Mouse (Mus musculus) gastrocnemius, adult 2 months (tissue): ENCODE results near the gene Hnf1b. TPM values are rescaled to one million over a fixed set of nuclear protein-coding genes. Genes with fewer than 3 reads are reported as not detected.

Experiments
- DNase-seq: peaks from one replicate; pipeline ENCODE4 v3.0.0; 2022
- H3K27ac ChIP-seq: fragments of 200-600 bp; 2 replicates; pipeline ENCODE4 v1.8.1; 2022; ENCODE audit warnings: mild to moderate bottlenecking
- H3K4me3 ChIP-seq: fragments of 200-600 bp; 2 replicates; pipeline ENCODE4 v1.8.1; 2022; ENCODE audit warnings: mild to moderate bottlenecking, moderate library complexity
- CTCF ChIP-seq: fragments of 200-600 bp; IDR thresholded peaks from 2 replicates; pipeline ENCODE4 v1.8.1; 2022; ENCODE audit warnings: antibody characterized with exemption, mild to moderate bottlenecking, moderate library complexity
- intact Hi-C: fragments of 180-260 bp; cut with DNase I; formaldehyde crosslinking; loops from one replicate; pipeline ENCODE4 v1.15.1; 2025
- long read RNA-seq, 2 experiments: library from polyadenylated mRNA; stranded (forward); transcript quantifications; one replicate each; pipeline ENCODE4 v2.0.0; 2021
- total RNA-seq, 2 experiments: library from RNA; stranded (reverse); gene quantifications; 2 replicates each; pipeline ENCODE4 v1.2.3; 2021

The Hnf1b gene
- not detected for total RNA-seq
- long read RNA-seq, experiment 1, result 0 reads
- long read RNA-seq, experiment 2, result 0 reads

DNA sequence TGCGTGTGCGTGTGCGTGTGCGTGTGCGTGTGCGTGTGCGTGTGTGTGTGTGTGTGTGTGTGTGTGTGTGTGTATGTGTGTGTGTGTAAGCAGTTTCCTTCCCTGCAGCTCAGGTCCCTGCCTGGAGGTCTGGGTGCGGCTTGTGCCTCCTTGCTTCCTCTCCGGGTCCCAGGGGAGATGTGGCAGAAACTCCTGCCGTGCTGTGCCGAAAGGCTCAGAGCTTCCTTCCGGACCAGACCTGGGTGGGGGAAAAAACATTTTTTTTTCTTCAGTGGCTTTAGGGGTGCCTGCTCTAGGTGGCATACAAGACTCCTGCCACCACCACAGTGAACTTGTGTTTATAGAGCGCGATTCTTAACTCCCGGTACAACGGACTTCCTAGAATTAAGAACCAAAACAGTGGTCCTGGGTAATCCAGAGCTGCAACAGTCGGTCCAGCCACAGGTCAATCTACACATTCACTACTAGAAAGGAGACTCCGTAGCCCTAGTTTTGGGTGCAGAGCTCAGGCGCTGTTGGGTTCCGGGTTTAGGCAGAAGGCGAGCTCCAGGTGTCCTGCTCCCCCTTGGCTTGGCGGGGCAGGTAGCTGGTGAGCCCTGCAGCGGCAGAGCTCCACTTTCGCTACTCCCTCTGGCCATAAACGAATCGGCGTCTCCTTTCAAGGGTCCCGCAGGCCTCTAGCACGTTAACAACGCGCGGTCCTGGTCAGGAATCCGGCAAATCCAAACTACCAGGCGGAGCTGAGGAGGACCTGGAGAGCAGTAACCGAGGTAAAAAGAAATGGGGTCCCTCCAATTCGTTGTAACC lies at the start of gene Hnf1b:
Hnf1b (plus strand) TSS at position 535 of the 807 bp plus-strand sequence.
- intact Hi-C loops, result no loop called here
- no peak for TF ChIP-seq CTCF
- Histone ChIP-seq H3K27ac (no peak within 1 kb of the TSS), H3K4me3 (peak within 1 kb of the TSS; percentile 49)
- DNase-seq, result no peak

DNA sequence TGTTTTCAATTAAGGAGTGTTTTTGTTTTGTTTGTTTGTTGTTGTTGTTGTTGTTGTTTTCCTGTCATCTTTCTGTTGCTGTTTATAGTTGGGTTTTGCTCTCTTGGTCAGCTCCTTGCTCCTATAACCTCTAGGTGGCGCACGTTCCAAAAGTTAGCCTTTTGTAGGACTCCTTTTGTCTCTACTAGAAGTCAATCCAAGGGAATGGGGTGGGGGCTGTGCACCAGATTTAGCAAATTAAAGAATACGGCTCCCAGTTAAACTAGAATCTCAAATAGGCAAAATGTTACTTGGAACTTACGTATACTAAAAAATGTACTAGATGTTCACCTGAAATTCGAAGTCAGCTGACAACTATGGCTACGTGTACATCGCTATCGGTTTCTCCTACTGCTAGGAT lies 47.7 kb upstream of the Hnf1b start:
- intact Hi-C loops, result no loop called here
- Histone ChIP-seq H3K4me3 (no peak overlapping the region), H3K27ac (no peak overlapping the region)
- peak; percentile 66 for TF ChIP-seq CTCF
- no peak for DNase-seq

DNA sequence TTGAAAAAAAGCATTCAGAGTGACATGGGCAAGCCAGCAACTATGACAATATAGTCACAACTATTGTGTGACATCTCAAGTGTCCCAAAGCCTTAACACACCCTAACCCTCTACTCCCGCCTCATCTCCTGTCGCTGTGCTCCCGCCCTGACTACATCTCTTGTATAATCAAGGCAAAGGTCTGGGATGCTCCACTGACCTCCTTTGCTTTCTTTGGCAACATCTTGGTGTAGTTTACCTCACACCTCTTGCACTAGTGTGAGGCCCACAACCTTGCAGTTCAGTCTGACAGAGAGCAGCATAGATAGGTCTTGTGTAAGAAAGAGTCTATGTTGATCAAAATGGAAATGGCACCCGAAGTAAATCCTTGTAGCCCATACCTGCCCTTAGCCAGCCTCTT lies 47.3 kb upstream of the Hnf1b start:
- no peak for TF ChIP-seq CTCF
- Histone ChIP-seq H3K27ac (no peak overlapping the region), H3K4me3 (no peak overlapping the region)
- intact Hi-C loops, result no loop called here
- no peak for DNase-seq

DNA sequence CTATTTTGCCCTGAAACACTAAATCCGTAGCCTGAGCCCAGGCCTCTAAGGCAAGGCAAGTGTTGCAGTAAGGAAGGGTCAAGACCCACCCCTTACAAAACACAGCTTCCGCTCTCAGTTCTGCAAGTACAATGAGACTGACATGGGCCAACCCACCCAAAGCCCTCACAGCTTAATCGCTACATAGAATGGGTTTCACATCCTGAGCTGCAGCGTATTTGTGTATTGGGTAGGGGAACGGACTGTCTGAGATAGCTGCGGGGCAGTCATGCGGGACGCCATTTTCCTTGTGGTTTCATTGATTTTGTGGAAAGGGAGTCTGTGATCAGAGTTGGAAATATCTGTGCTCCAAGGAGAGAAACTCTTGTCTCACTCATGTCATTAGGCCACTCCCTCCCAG lies 39.4 kb upstream of the Hnf1b start:
- no peak for TF ChIP-seq CTCF
- DNase-seq, result no peak
- Histone ChIP-seq H3K4me3 (no peak overlapping the region), H3K27ac (no peak overlapping the region)
- intact Hi-C loops, result no loop called here

- no peak for TF ChIP-seq CTCF
- DNase-seq, result no peak
- Histone ChIP-seq H3K4me3 (no peak overlapping the region), H3K27ac (no peak overlapping the region)
- intact Hi-C loops, result loop anchor here (1.0 kb wide), 1 partner anchor 121 kb away; no protein-coding TSS in a partner anchor
Measured at GRCm38 (mm10) chr11:83815191-83815590, 34.7 kb upstream of the Hnf1b start.

- intact Hi-C loops, result loop anchor here (1.0 kb wide), 1 partner anchor 121 kb away; no protein-coding TSS in a partner anchor
- no peak overlapping the region for H3K27ac ChIP-seq
- TF ChIP-seq CTCF, result peak; percentile 86
- no peak overlapping the region for H3K4me3 ChIP-seq
- peak; percentile 48 for DNase-seq
Measured at GRCm38 (mm10) chr11:83815628-83816027, 34.2 kb upstream of the Hnf1b start.

DNA sequence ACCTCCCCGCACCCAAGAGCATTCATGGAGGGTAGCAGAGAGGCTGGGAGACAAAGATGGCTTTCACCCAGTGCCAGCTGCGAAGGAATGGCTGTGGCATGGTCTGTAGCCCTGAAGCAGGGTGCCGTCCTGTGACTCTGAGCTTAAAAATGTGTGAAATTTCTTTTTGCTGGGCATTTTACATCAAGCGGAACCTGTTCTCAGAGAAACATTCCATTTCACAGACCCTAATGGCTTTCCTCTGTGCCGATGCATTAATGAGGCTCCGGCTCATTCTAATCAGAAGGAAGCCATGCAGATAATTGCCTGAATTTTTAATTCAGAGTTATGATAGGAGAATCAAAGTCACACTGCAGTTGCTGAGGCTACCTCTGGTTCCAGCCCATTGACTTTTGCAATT lies 32.8 kb upstream of the Hnf1b start:
- Histone ChIP-seq H3K4me3 (no peak overlapping the region), H3K27ac (no peak overlapping the region)
- intact Hi-C loops, result no loop called here
- no peak for TF ChIP-seq CTCF
- DNase-seq, result no peak

DNA sequence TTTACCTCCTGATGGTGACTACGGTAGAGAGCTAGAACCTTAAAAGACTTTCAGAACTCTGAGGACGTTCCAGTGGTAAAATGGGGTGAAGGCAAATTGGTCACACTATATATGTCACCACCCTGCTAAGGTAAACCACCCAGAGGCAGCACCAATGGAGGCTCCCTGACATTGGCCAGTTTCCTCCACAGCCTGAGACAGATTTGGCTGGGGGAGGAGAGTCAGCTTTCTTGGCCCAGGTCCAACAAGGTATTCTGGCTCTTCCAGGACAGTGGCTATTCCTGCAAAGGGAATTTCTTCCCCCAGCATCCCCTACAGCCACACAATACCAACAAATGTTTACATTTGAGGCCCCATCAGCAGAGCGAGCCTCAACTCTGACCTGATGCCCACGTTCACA lies 31.9 kb upstream of the Hnf1b start:
- intact Hi-C loops, result no loop called here
- Histone ChIP-seq H3K27ac (no peak overlapping the region), H3K4me3 (no peak overlapping the region)
- no peak for DNase-seq
- TF ChIP-seq CTCF, result no peak

- DNase-seq, result no peak
- no peak overlapping the region for H3K27ac ChIP-seq
- intact Hi-C loops, result no loop called here
- TF ChIP-seq CTCF, result no peak
- no peak overlapping the region for H3K4me3 ChIP-seq
Measured at GRCm38 (mm10) chr11:83818591-83819127, 31.2 kb upstream of the Hnf1b start.

DNA sequence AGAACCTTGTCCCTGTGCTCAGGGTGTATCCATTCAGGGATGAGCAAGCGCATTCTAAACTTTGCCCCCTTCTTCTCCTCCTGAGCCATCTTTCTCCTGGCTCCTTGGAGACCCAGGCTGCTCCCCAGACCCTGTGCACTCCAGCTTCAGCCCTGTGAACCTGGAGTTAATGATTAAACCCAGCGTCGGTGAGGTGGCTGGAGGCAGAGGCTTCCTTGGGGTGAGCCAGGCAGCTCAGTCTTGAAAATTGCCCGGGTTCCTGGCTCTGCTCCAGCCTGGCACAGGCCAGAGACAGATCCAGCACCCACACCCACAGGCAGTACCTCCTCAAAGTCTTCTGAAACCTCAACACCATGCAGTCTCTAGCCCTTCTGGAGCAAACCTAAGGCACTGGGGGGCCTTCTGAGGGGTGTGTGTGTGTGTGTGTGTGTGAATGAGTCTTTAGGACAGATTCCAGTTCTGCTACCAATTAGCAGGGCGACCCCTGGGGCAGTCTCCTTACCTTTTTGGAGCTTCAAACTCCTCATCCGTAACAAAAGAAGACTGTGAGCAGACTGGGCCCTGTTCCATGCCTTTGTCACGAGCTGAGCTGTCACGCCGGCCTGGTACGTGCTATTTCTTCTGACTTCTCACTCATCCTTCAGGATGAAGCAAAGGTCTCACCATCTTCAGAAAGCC lies 29.9 kb upstream of the Hnf1b start:
- intact Hi-C loops, result no loop called here
- TF ChIP-seq CTCF, result no peak
- Histone ChIP-seq H3K27ac (no peak overlapping the region), H3K4me3 (no peak overlapping the region)
- DNase-seq, result no peak

DNA sequence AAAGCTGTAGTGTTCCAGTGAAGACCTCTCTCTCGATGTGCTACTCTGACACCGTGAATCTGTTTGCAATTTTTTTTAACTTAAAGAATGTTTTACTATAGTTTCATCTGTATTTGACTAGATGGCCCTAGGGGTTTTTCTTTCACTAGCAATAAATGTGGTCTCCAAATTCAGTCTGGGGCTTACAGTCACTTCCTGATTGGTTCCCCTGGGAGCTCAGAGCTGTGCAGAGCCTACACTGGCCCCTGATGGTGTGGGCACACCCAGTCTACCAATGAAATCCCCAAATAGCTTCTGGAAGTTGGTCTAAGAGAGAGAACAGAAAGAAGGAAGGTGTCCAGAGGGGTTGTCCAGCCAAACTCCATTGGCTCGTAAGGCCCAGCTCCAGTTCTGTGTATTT lies 23.7 kb upstream of the Hnf1b start:
- no peak for TF ChIP-seq CTCF
- H3K27ac ChIP-seq, result no peak overlapping the region
- no peak for DNase-seq
- intact Hi-C loops, result no loop called here
- H3K4me3 ChIP-seq, result no peak overlapping the region

DNA sequence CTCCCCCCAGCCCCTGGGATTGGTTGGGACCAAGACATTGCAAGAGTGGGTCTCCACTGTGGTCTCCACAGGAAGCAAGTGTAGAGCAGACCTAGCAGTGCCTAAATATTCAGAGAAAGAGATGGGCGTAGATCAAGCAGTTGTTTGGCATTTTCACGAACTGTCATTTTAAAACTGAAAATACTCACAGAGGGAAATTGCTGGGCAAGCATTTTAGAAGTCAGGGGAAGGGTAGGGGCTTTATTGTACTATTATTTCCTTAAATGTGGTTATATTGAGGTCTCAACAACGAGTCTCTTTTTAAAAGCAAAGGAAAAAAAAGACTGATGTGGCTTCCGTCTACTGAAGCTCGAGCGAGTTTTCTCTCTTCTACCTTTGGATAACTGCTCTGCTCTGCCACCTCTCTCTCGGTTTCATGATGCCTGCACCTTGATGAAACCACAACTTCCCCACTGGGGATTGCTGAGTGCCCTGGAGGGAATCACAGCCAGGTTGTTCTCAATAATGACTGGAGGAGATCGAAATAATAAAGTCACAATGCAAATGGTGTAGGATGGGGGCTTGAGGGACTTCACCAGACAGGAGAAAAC lies 21.2 kb upstream of the Hnf1b start:
- Histone ChIP-seq H3K4me3 (no peak overlapping the region), H3K27ac (no peak overlapping the region)
- TF ChIP-seq CTCF, result no peak
- DNase-seq, result no peak
- intact Hi-C loops, result no loop called here

DNA sequence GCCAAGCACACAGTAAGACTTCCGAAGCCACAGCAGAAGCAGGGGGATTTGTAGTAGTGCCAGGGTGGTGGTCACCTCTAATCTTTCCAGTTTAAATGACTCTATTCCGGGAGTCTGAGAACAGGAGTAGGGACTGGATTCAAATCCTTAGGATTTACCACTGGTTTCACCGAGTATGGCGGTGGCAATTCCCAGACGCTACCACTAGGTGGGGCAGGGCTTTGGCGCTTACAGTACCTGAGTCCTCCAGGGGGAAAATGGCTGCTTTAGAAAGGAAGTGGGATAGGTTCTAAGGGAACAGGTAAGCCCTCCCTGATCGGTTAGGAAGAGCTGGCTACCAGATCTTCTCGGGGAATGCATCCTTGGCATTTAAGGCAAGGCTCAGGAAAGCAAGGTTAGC lies 17.5 kb upstream of the Hnf1b start:
- H3K4me3 ChIP-seq, result no peak overlapping the region
- no peak overlapping the region for H3K27ac ChIP-seq
- intact Hi-C loops, result loop anchor here (5.0 kb wide), 1 partner anchor 105 kb away; no protein-coding TSS in a partner anchor
- peak; percentile 58 for TF ChIP-seq CTCF
- peak; percentile 32 for DNase-seq
